Mouse (Mus musculus): ENCODE measurements around the gene Mdk. TPM values are rescaled to one million over a fixed set of nuclear protein-coding genes. Genes with fewer than 3 reads are reported as not detected.

Mdk gene
- polyA plus RNA-seq, 1 experiment, result 78.9 TPM

- peaks cover 21% of the 10 kb centered on the region for H3K4me1 ChIP-seq (ENCODE audit: control insufficient read depth, insufficient read depth, low read length)
- no peak for DNase-seq
- H3K27ac ChIP-seq (ENCODE audit: insufficient read depth, low read length), result peak overlapping the region; percentile 53
- no peak overlapping the region for H3K4me3 ChIP-seq (replicated peaks; ENCODE audit: insufficient read depth, low read depth, low read length)
- 71% methylated on average over 13 of the region's 13 CpGs for WGBS
- no peaks in the 10 kb centered on the region for H3K27me3 ChIP-seq (ENCODE audit: control insufficient read depth, insufficient read depth, low read length)
- TF ChIP-seq CTCF (IDR thresholded peaks at IDR 0.05; ENCODE audit: borderline replicate concordance, insufficient read depth, low read depth, low read length) (no peak), POLR2A (IDR thresholded peaks at IDR 0.05; ENCODE audit: borderline replicate concordance, insufficient read depth, low read length) (no peak)
These were observed 40.0 kb upstream of the Mdk start for GRCm38 (mm10) chr2:91972121-91972566.

DNA sequence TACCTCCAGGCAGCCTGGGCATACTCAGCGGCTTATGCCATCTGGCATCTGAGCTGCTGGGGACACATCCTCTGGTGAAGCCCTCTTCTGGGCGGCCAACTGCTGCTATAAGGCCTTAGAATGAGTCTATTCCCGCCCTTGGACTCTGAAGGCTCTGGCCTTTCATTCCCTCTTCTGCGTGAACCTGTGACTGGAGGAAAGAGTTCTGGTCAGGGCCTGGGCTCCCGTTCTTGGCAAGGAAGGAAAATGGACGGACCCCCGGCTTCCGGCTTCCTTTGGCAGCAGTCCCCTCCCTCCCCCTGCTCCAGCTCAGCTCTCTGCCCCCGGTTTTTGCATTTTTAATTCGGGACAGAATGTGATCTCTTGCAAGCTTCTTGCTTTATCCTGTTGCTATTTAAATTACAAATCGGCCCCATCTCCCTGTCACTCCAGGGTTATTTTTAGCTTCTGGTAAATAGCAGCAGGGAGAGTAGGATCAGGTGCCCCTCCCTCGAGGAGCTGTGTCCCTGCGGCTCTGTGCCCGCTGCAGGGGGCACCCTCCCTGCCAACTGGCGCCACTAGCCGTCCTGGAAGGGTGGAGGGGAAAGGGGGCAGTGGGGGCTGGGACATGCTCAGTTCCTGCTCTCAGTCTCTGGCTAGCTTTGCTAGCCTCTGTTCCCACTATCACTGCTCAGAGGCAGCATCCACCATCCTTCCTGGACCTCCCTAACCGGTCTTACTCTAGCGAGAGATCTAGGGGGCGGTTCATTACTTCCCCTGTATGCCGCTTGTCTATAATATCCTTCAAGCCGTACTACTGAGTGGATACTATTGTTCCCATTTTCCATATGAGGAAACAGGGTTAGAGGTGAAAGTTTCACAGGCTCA is 39.4 kb upstream of the Mdk start:
- Histone ChIP-seq H3K27me3 (ENCODE audit: control insufficient read depth, insufficient read depth, low read length) (no peaks in the 10 kb centered on the region), H3K4me1 (ENCODE audit: control insufficient read depth, insufficient read depth, low read length) (peaks cover 21% of the 10 kb centered on the region), H3K4me3 (replicated peaks; ENCODE audit: insufficient read depth, low read depth, low read length) (no peak overlapping the region), H3K27ac (ENCODE audit: insufficient read depth, low read length) (peak overlapping the region; percentile 91)
- 5% methylated on average over 21 of the region's 21 CpGs for WGBS
- peak; percentile 82 to 89 for DNase-seq
- 0 out of 2 replicates have a peak, but pooled peaks have one; percentile 9 for TF ChIP-seq POLR2A (IDR thresholded peaks at IDR 0.05; ENCODE audit: borderline replicate concordance, insufficient read depth, low read length)
- no peak for TF ChIP-seq CTCF (IDR thresholded peaks at IDR 0.05; ENCODE audit: borderline replicate concordance, insufficient read depth, low read depth, low read length)

DNA sequence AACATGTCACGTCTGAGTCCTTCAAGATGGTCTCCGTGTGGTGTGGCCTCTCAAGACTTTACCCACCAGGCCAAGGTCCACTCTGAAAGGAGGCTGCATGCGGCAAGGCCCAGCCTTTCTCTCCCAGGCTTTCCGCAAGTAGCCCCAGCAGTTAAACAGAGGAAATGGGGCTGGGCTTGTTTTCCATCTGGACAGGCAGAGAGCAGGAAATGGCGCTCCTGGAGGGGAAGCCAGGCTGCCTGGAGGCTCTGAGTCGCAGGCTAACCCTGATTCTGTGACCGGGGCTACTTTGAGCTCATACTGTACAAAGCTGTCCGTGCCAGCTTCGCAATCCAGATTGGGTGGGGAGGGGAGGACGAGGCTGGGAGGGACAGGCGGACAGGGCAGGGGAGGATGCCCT is 35.9 kb upstream of the Mdk start:
- TF ChIP-seq CTCF (IDR thresholded peaks at IDR 0.05; ENCODE audit: borderline replicate concordance, insufficient read depth, low read depth, low read length) (no peak), POLR2A (IDR thresholded peaks at IDR 0.05; ENCODE audit: borderline replicate concordance, insufficient read depth, low read length) (no peak)
- H3K4me3 ChIP-seq (replicated peaks; ENCODE audit: insufficient read depth, low read depth, low read length), result no peak overlapping the region
- 0 out of 2 replicates have a peak overlapping the region, but pooled peaks have one; percentile 21 for H3K27ac ChIP-seq (ENCODE audit: insufficient read depth, low read length)
- no peak for DNase-seq
- peaks cover 21% of the 10 kb centered on the region for H3K4me1 ChIP-seq (ENCODE audit: control insufficient read depth, insufficient read depth, low read length)
- H3K27me3 ChIP-seq (ENCODE audit: control insufficient read depth, insufficient read depth, low read length), result no peaks in the 10 kb centered on the region
- 59% methylated on average over 11 of the region's 11 CpGs for WGBS

GRCm38 (mm10) chr2:91966367-91966766 is 34.3 kb upstream of the Mdk start:
- 90% methylated on average over 5 of the region's 5 CpGs for WGBS
- DNase-seq, result no peak

GRCm38 (mm10) chr2:91965417-91965816 is 33.3 kb upstream of the Mdk start:
- Histone ChIP-seq H3K4me3 (replicated peaks; ENCODE audit: insufficient read depth, low read depth, low read length) (no peak overlapping the region), H3K4me1 (ENCODE audit: control insufficient read depth, insufficient read depth, low read length) (peaks cover 10% of the 10 kb centered on the region), H3K27me3 (ENCODE audit: control insufficient read depth, insufficient read depth, low read length) (no peaks in the 10 kb centered on the region), H3K27ac (ENCODE audit: insufficient read depth, low read length) (no peak overlapping the region)
- 66% methylated on average over 20 of the region's 20 CpGs for WGBS
- DNase-seq, result no peak
- TF ChIP-seq CTCF (IDR thresholded peaks at IDR 0.05; ENCODE audit: borderline replicate concordance, insufficient read depth, low read depth, low read length) (no peak), POLR2A (IDR thresholded peaks at IDR 0.05; ENCODE audit: borderline replicate concordance, insufficient read depth, low read length) (no peak)

More at GRCm38 (mm10) chr2:91966367-91966766, 34.3 kb upstream of the Mdk start:
- TF ChIP-seq CTCF (IDR thresholded peaks at IDR 0.05; ENCODE audit: borderline replicate concordance, insufficient read depth, low read depth, low read length), result no peak
- no peak for TF ChIP-seq POLR2A (IDR thresholded peaks at IDR 0.05; ENCODE audit: borderline replicate concordance, insufficient read depth, low read length)
- Histone ChIP-seq H3K27ac (ENCODE audit: insufficient read depth, low read length) (no peak overlapping the region), H3K27me3 (ENCODE audit: control insufficient read depth, insufficient read depth, low read length) (no peaks in the 10 kb centered on the region), H3K4me1 (ENCODE audit: control insufficient read depth, insufficient read depth, low read length) (peaks cover 13% of the 10 kb centered on the region), H3K4me3 (replicated peaks; ENCODE audit: insufficient read depth, low read depth, low read length) (no peak overlapping the region)

- TF ChIP-seq POLR2A (IDR thresholded peaks at IDR 0.05; ENCODE audit: borderline replicate concordance, insufficient read depth, low read length) (no peak), CTCF (IDR thresholded peaks at IDR 0.05; ENCODE audit: borderline replicate concordance, insufficient read depth, low read depth, low read length) (no peak)
- Histone ChIP-seq H3K4me1 (ENCODE audit: control insufficient read depth, insufficient read depth, low read length) (peaks cover 17% of the 10 kb centered on the region), H3K4me3 (replicated peaks; ENCODE audit: insufficient read depth, low read depth, low read length) (no peak overlapping the region), H3K27ac (ENCODE audit: insufficient read depth, low read length) (no peak overlapping the region), H3K27me3 (ENCODE audit: control insufficient read depth, insufficient read depth, low read length) (no peaks in the 10 kb centered on the region)
- no peak for DNase-seq
- WGBS, result 87% methylated on average over 3 of the region's 3 CpGs
These were observed 32.6 kb upstream of the Mdk start for GRCm38 (mm10) chr2:91964610-91965204.

DNA sequence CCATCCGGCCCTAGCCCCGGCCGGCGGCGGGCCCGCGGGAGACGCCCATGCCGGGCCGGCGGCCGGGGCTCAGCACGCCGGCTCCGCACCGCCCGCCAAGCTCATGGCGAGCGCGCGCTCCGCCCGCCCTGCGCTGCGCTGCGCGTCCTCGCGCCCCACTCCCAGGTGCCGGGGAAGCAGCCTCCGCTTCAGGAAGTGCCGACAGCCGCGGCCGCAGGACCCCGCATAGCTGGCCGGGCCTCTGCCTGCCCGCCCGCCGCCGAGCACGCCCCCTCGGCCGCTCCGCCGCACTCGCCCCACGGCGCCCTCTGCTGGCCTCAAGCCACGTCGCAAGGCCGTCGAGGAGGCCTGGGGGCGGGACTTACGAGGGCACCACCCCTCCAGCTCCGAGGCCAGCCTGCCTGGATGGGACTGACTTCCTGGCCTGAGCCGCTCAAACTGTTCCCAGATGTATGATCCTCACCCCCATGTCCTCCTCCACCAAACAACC is 31.4 kb upstream of the Mdk start:
- peak; percentile 35; the same call in 1 of the 2 replicates for TF ChIP-seq POLR2A (IDR thresholded peaks at IDR 0.05; ENCODE audit: borderline replicate concordance, insufficient read depth, low read length)
- TF ChIP-seq CTCF (IDR thresholded peaks at IDR 0.05; ENCODE audit: borderline replicate concordance, insufficient read depth, low read depth, low read length), result peak; percentile 78
- DNase-seq, result peak; percentile 93 to 97
- Histone ChIP-seq H3K27me3 (ENCODE audit: control insufficient read depth, insufficient read depth, low read length) (no peaks in the 10 kb centered on the region), H3K4me3 (replicated peaks; ENCODE audit: insufficient read depth, low read depth, low read length) (peak overlapping the region; percentile 100), H3K4me1 (ENCODE audit: control insufficient read depth, insufficient read depth, low read length) (peaks cover 29% of the 10 kb centered on the region), H3K27ac (ENCODE audit: insufficient read depth, low read length) (peak overlapping the region; percentile 96)
- 1% methylated on average over 48 of the region's 57 CpGs for WGBS
